Mouse (Mus musculus) adrenal gland, adult 18-20 months (tissue): ENCODE data around the gene Clec14a. TPM values are rescaled to one million over a fixed set of nuclear protein-coding genes. Genes with fewer than 3 reads are reported as not detected.

Source experiments
- DNase-seq, 2 experiments: peaks; one replicate each; pipeline ENCODE4 v3.0.0; 2021 to 2022; ENCODE audit warnings: low spot score in 2 of 2
- long read RNA-seq, 2 experiments: library from polyadenylated mRNA; stranded (forward); transcript quantifications; one replicate each; pipeline ENCODE4 v2.0.0; 2021
- total RNA-seq, 2 experiments: library from RNA; stranded (reverse); gene quantifications; 1 replicate in 1 of 2; 2 replicates in 1 of 2; pipeline ENCODE4 v1.2.3; 2021

The Clec14a gene
- total RNA-seq, result 1 to 10 TPM; 5.5 to 8.2 TPM
- long read RNA-seq, experiment 1, full-length matches to known transcripts, result 7 of 7 reads
- long read RNA-seq, experiment 1, partial matches to known transcripts, result 0 of 7 reads
- long read RNA-seq, experiment 1, other reads (novel, unspliced or antisense), result 0 of 7 reads
- long read RNA-seq, experiment 2, full-length matches to known transcripts, result 44 of 44 reads
- long read RNA-seq, experiment 2, partial matches to known transcripts, result 0 of 44 reads
- long read RNA-seq, experiment 2, other reads (novel, unspliced or antisense), result 0 of 44 reads

DNA sequence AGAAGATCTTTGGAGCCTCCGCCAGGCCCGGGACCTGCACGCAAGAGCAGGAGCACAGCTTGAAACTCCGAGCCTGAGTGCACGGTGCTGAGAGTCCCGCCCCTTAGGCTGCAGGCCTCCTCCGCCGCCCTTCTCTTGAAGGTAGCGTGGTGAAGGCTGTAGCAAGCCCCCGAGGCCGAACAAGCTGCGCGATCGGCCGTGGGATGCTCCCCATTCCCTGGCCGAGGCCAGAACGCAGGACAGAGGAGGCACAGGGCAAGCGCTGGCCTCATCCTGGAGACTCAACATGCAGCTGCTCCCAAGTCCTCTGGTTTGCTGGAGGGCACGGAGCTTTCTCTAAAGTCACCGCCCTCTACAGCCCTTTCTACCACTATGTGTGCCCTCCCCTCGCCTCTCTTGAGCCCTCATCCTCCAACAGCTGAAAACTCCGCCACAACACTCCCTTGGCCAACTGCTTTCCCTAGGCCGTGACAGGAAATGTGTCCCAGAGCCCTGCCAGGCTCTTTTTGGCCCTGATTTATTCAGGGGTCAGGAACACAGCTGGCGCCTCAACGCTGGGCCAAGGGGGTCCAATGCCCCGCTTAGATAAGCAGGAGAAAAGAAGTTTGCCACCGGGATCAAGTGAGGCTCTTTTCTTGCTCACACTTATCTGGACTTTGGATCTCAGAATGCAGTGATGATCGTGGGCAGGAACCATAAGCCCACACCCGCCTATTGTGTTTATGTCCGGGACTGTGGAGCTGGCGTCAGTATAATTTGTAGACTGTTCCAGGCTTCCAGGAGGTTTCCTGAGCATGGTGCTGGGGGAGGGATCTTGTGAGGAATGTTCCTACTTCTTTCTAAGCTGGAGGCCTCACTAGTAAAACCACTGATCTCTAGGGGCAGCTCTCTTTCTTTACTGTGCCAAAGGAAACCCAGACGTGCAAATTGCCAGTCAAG is at the start of gene Clec14a:
Gene Clec14a, minus strand, starts transcription at position 728 of the 939 bp plus-strand sequence.
- DNase-seq, result peak; percentile 5 to 30

DNA sequence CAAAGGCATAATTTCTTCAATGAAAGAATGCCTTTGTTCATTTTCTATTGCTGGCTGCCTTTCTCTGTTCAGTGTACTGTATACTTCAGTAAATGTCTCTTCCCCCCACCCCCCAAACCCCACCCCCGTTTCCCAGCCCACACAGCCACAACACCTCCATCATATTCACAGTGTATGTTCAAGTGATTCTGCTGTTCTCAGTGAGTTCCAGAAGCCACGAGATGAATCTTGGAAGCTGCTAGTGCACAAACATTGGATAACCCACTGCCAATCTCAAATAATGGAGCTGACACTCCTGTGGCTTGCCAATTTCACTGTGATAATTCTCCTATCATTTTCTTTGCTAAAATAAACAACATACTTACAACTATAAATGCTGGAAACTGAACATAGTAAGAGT is 38.7 kb upstream of the Clec14a start:
- no peak for DNase-seq

DNA sequence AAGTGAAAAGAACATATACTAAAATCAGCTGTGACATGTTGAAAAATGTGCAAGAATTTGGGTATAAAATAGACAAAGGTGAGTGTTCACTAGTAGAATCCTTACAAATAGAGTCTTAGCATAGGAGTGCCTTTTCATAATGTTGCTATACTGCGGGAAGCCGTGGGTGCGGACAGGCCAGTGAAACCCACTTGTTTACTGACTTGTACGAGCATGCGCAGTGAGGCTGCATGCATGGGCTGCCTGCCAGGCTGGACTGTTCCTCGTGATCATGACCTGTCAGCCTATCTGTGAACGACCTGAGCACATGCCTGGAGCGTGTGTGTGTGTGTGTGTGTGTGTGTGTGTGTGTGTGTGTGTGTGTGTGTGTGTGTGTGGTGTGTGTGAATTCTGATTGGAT is 37.3 kb upstream of the Clec14a start:
- DNase-seq, result peak in 1 of 2 experiments; percentile 22

DNA sequence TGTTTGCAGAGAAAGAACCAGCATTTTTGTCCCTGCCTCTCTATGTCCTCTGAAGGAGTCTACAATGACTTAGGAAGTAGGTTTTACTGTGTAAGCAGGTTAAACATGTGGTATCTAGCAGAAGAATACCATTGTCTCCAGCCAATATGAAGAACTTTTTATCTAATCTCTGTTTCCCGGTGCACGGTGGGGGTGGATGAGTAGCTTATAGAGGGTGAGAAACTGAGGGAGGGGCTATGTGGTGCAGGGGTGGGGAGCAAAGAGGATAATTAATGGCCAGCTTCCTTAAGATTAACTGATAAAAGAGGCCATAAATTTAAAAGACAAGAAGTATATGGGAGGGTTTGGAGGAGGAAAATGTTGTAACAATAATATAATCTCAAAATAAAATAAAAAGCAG is 36.5 kb upstream of the Clec14a start:
- DNase-seq, result no peak

DNA sequence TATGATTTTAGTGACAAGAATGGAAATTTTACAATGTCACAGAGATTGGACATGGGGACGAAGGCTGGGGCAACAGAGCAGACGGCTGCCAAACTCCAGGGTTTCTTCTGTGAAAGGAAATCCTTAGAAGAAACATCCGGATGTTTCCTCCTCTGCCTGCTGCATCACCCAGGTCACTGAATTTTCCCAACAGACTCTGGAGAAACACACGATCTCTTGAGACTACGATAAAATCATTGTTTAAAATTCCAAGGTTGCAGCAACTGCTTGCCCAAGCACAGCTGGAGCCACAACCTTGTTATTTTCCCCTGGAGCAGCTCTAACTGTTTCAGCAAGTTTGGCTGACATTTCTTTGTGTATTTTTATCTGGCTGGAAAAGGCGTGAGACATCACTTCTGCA is 27.9 kb upstream of the Clec14a start:
- no peak for DNase-seq

DNA sequence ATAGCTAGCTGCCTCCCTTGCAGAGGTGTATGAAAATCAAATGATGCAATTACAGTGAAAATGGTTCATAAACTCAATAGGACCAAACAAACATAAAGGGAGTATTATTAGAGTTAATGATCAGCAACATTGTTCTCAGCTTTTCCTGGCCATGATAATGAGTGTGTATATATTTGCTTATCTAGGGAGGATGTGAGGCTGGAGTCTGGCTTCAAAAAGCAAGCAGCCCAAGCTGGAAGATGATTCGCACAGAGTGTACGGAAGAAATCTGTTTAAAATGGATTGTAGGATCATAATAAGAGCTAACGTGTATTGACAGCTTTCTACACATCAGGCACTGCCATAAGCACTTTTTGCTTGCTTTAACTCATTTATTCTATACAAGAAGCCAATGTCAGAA is 16.8 kb upstream of the Clec14a start:
- DNase-seq, result no peak

DNA sequence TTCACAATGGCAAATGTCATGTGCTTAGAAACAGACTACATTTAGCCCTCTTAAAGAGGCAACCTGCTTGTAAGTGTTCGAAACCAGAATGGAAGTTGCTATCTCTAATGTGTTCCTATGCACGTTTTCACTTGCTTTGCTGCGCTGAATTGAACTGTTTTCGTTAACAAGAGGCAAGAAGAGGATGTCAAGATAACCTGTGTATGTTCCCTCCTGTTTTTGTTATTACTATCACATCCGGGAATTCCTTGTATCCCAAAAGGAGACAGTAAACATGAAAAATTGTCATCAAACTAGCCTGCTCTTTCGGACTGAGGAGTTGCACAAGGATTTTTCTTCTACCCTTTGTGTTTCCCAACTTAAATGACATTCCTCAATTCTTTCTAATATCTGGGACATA is 1.4 kb upstream of the Clec14a start:
- no peak for DNase-seq

DNA sequence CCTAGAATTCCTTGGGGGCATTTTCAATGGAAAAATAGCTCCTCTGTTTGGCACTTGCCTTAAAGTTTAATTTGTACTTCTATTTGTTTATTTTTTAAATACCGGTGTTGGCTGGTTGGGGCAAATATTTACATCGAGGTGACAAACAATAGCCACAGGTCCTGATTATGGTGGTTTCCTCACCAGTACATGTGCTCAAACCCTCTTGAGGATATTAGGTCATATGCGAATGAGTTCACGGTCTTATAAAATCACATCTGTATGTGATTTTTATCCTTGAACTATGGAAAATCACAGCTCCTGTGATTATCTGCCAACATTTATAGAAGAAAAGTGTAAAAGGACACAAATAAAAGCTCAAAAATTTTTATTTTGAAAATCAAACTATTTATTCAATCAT is 415 bp upstream of the Clec14a start:
- DNase-seq, result no peak

DNA sequence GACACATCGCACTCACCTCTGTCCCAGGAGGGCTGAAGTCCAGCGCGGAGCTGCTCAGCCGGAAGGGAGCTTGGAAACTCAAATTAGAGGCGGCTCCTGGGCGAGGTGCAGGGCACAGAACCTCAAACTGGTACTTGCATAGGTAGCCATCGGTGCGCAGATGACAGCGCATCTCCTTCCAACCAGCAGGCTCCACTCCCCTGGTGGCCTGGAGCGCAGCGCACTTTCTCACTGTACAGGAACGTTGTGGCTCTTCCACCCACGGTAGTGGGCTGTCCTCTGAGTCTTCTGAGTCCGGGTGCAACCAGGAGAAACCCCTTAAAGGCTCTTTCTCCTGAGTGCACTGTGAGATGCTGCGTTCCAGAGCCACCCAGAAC is 916 bp downstream of the Clec14a start:
- DNase-seq, result peak in 1 of 2 experiments; percentile 19

DNA sequence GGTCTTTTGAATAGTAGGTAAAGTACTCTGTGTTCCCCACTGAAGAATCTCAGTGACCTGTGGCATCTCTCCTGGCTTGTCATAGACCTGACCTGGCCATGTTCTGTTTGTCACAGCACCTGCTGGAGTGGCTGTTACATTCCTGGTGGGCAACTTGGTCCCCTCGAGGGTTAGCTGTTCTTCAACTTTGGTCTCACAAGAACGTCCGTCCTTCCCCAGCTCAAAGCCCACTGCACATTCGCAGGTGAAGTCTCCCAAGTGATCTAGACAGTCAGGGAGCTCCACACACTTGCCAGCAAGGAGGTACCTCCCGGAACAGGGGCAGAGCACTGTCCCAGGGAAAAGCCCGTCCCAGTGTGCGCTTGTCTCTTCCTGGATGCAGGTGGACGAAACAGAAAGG is 1.3 kb downstream of the Clec14a start:
- DNase-seq, result no peak

DNA sequence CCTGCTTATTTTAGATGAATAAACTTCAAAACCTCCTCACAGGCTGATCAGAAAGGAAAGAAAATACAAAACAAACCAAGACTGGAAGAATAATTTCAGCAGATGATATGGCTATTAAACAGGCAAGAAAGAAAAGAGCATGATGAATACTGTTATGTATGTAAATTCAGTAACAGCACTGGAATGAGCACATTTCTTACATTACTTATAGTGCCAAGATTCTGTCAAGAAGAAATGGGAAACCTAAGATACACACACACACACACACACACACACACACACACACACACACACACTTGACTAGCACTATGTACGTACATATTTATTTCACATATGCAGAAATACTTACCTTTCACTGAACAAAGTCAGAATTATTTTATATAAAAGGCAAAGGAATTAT is 17.2 kb downstream of the Clec14a start:
- DNase-seq, result no peak

DNA sequence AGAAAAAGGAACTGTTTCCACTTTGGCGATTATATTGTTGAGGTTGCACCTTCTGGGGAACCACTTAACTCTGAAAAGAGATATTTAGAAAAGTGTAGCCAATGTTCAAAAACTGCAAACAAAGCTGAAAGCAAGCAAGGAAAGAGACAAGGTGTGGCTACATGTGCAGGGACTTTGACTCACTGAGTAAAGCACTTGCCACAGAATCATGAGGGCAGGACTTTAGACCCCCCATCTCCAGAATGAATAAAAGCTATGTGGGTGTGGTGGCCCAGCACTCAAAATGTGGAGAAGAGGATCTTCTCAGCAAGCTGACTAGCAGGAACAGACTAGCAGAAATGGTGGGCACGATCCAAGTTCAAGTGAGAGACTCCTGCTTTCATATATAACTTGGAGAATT is 36.6 kb downstream of the Clec14a start:
- DNase-seq, result no peak

DNA sequence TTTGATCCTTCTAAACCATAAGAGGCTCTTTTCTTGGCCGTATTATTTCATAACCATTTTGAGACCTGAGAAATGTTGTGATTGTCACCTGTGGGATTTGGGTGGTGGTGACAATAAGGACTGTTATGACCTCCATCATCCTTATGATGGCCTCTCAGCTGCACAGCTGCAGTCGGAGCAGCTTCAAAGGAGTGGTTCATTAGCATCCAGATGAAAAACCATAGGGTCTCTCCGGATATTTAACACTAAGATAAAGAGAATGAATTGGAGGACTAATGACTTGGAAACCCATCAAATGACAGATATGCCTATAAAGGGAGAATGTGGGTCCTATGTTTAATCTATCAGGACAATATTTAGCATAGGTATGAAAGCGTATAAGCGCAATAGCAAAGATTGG is 43.4 kb downstream of the Clec14a start:
- DNase-seq, result no peak

DNA sequence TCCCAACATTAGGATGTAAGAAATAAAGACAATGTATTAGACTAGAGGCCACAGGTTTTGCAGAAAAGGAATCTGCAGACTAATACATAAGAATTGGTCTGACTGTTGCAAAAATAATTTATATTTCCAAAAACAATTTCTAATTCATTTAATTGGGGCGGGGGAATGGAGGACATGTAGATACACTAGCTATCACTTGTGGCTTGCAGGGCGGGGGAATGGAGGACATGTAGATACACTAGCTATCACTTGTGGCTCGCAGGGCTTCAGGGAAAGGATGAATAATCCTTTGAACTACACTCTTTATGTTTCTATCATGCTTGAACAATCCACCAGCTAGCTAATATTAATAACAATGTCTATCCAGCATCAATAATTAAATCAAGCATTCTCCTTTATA is 50.0 kb downstream of the Clec14a start:
- DNase-seq, result no peak

DNA sequence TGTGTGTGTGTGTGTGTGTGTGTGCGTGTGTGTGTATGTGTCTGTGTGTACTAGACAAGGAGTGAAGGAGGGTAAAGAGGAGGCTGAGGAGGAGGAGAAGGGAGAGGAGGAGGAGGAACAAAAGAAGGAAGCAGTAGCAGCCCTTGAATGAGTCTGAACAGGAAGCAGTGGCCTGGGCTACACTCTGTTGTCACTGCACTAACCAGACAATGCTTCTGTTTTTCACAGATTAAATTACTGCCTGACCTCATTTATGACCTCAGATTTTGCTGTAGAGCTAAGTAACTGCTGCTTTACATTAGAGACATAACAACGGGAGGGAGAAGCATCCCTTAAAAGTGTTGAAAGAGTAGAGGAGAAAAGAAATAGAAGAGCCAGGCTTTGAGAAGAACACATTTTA is 52.9 kb downstream of the Clec14a start:
- DNase-seq, result no peak

Other genes starting within 250 kb of the Clec14a start
- under 1 TPM in 1 of 2 experiments, not detected in 1; 0.13 TPM for gene Sstr1, start 57.5 kb downstream of the Clec14a start, total RNA-seq